Mouse (Mus musculus): ENCODE measurements around the gene Acsbg2. TPM values are rescaled to one million over a fixed set of nuclear protein-coding genes. Genes with fewer than 3 reads are reported as not detected.

Acsbg2 gene
- polyA plus RNA-seq, 1 experiment = not detected

DNA sequence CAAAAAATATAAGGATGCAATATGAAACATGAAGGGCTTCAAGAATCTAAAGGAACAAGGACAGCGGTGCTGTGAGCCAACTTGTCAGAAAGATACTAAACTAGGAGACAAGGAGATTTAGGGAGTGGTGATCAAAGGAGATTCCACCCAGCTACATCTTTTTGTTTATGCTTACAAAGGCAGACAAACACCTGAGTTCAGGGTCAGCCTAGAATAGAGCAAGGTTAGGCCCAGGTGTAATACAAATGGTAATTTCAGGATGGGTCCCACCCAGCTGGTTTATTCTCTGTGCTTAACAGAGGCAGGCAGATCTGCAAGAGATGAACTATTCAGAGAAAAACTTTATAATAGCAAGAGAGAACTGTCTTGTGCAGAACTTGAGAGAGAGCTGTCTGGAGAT, 40.9 kb downstream of the Acsbg2 start:
- no peak overlapping the region for H3K4me3 ChIP-seq (replicated peaks)
- TF ChIP-seq GATA1 (IDR thresholded peaks at IDR 0.05; ENCODE audit: low read length) (no peak), TAL1 (IDR thresholded peaks at IDR 0.05; ENCODE audit: low read length) (no peak)
- H3K27me3 ChIP-seq (ENCODE audit: control insufficient read depth) = peaks cover 14% of the 10 kb centered on the region
- peaks cover 10% of the 10 kb centered on the region for H3K36me3 ChIP-seq (ENCODE audit: control insufficient read depth)
- H3K9me3 ChIP-seq (ENCODE audit: control insufficient read depth, low read length) = no peaks in the 10 kb centered on the region
- peaks cover 41% of the 10 kb centered on the region for H3K4me1 ChIP-seq (ENCODE audit: control insufficient read depth)

GRCm38 (mm10) chr17:56832918-56833317, 41.3 kb downstream of the Acsbg2 start:
- Histone ChIP-seq H3K27me3 (ENCODE audit: control insufficient read depth) (peaks cover 9% of the 10 kb centered on the region), H3K4me3 (replicated peaks) (no peak overlapping the region), H3K9me3 (ENCODE audit: control insufficient read depth, low read length) (no peaks in the 10 kb centered on the region), H3K36me3 (ENCODE audit: control insufficient read depth) (peaks cover 14% of the 10 kb centered on the region), H3K4me1 (ENCODE audit: control insufficient read depth) (peaks cover 46% of the 10 kb centered on the region)
- TF ChIP-seq GATA1 (IDR thresholded peaks at IDR 0.05; ENCODE audit: low read length) (no peak), TAL1 (IDR thresholded peaks at IDR 0.05; ENCODE audit: low read length) (no peak)

GRCm38 (mm10) chr17:56831111-56831816, 43.0 kb downstream of the Acsbg2 start:
- Histone ChIP-seq H3K4me3 (replicated peaks) (peak overlapping the region; percentile 93), H3K9me3 (ENCODE audit: control insufficient read depth, low read length) (no peaks in the 10 kb centered on the region), H3K4me1 (ENCODE audit: control insufficient read depth) (peaks cover 57% of the 10 kb centered on the region), H3K36me3 (ENCODE audit: control insufficient read depth) (peaks cover 29% of the 10 kb centered on the region), H3K27me3 (ENCODE audit: control insufficient read depth) (peaks cover 5% of the 10 kb centered on the region; the same call in 1 of the 2 replicates)
- TF ChIP-seq TAL1 (IDR thresholded peaks at IDR 0.05; ENCODE audit: low read length) (no peak), GATA1 (IDR thresholded peaks at IDR 0.05; ENCODE audit: low read length) (no peak)

GRCm38 (mm10) chr17:56830411-56831110, 43.7 kb downstream of the Acsbg2 start, which contains the start of gene Rfx2:
Gene Rfx2 (minus strand): TSS chr17:56831013.
- Histone ChIP-seq H3K4me1 (ENCODE audit: control insufficient read depth) (peaks cover 57% of the 10 kb centered on the region), H3K36me3 (ENCODE audit: control insufficient read depth) (peaks cover 36% of the 10 kb centered on the region), H3K4me3 (replicated peaks) (peak within 1 kb of the TSS; percentile 93), H3K9me3 (ENCODE audit: control insufficient read depth, low read length) (no peaks in the 10 kb centered on the region), H3K27me3 (ENCODE audit: control insufficient read depth) (peaks cover 5% of the 10 kb centered on the region; the same call in 1 of the 2 replicates)
- TF ChIP-seq GATA1 (IDR thresholded peaks at IDR 0.05; ENCODE audit: low read length) = no peak
- no peak for TF ChIP-seq TAL1 (IDR thresholded peaks at IDR 0.05; ENCODE audit: low read length)

- peaks cover 59% of the 10 kb centered on the region for H3K4me1 ChIP-seq (ENCODE audit: control insufficient read depth)
- H3K4me3 ChIP-seq (replicated peaks) = peak overlapping the region; percentile 93
- peaks cover 44% of the 10 kb centered on the region for H3K36me3 ChIP-seq (ENCODE audit: control insufficient read depth)
- H3K9me3 ChIP-seq (ENCODE audit: control insufficient read depth, low read length) = no peaks in the 10 kb centered on the region
- peaks cover 5% of the 10 kb centered on the region; the same call in 1 of the 2 replicates for H3K27me3 ChIP-seq (ENCODE audit: control insufficient read depth)
- no peak for TF ChIP-seq GATA1 (IDR thresholded peaks at IDR 0.05; ENCODE audit: low read length)
- TF ChIP-seq TAL1 (IDR thresholded peaks at IDR 0.05; ENCODE audit: low read length) = no peak
Observed at GRCm38 (mm10) chr17:56829795-56830194, 44.5 kb downstream of the Acsbg2 start.

DNA sequence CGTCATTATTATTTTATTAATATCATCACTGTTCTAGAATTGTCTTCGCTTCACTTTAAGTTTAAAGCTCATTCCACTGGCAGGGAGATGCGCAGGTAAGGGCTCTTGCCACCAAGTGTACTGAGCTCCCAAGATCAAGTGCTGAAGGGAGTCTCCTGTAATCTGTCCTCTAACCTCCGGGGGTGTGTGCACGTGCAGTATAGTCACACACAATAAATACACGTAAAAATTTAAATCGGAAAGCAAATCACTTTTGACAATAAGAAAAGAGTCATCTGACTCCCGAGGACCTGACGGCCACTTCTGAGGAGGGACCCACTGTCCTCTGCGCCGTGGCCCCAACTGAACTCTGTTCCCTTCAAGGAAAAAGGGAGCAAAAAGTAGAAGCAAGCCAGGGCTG, 45.1 kb downstream of the Acsbg2 start:
- peaks cover 64% of the 10 kb centered on the region for H3K4me1 ChIP-seq (ENCODE audit: control insufficient read depth)
- peak overlapping the region; percentile 93 for H3K4me3 ChIP-seq (replicated peaks)
- no peaks in the 10 kb centered on the region for H3K9me3 ChIP-seq (ENCODE audit: control insufficient read depth, low read length)
- TF ChIP-seq GATA1 (IDR thresholded peaks at IDR 0.05; ENCODE audit: low read length) = no peak
- no peak for TF ChIP-seq TAL1 (IDR thresholded peaks at IDR 0.05; ENCODE audit: low read length)
- H3K27me3 ChIP-seq (ENCODE audit: control insufficient read depth) = peaks cover 5% of the 10 kb centered on the region; the same call in 1 of the 2 replicates
- peaks cover 50% of the 10 kb centered on the region for H3K36me3 ChIP-seq (ENCODE audit: control insufficient read depth)

GRCm38 (mm10) chr17:56826718-56827117, 47.5 kb downstream of the Acsbg2 start:
- Histone ChIP-seq H3K4me3 (replicated peaks) (peak overlapping the region; percentile 93), H3K27me3 (ENCODE audit: control insufficient read depth) (peaks cover 5% of the 10 kb centered on the region; the same call in 1 of the 2 replicates), H3K36me3 (ENCODE audit: control insufficient read depth) (peaks cover 75% of the 10 kb centered on the region), H3K9me3 (ENCODE audit: control insufficient read depth, low read length) (no peaks in the 10 kb centered on the region), H3K4me1 (ENCODE audit: control insufficient read depth) (peaks cover 85% of the 10 kb centered on the region)
- TF ChIP-seq GATA1 (IDR thresholded peaks at IDR 0.05; ENCODE audit: low read length) = peak; percentile 99
- TF ChIP-seq TAL1 (IDR thresholded peaks at IDR 0.05; ENCODE audit: low read length) = peak; percentile 92

- Histone ChIP-seq H3K36me3 (ENCODE audit: control insufficient read depth) (peaks cover 92% of the 10 kb centered on the region), H3K4me1 (ENCODE audit: control insufficient read depth) (peaks cover 93% of the 10 kb centered on the region), H3K27me3 (ENCODE audit: control insufficient read depth) (no peaks in the 10 kb centered on the region), H3K9me3 (ENCODE audit: control insufficient read depth, low read length) (no peaks in the 10 kb centered on the region), H3K4me3 (replicated peaks) (no peak overlapping the region)
- TF ChIP-seq TAL1 (IDR thresholded peaks at IDR 0.05; ENCODE audit: low read length) = no peak
- no peak for TF ChIP-seq GATA1 (IDR thresholded peaks at IDR 0.05; ENCODE audit: low read length)
Observed at GRCm38 (mm10) chr17:56823352-56823751, 50.9 kb downstream of the Acsbg2 start.

- Histone ChIP-seq H3K4me3 (replicated peaks) (no peak overlapping the region), H3K9me3 (ENCODE audit: control insufficient read depth, low read length) (no peaks in the 10 kb centered on the region), H3K27me3 (ENCODE audit: control insufficient read depth) (no peaks in the 10 kb centered on the region), H3K4me1 (ENCODE audit: control insufficient read depth) (peaks cover 93% of the 10 kb centered on the region), H3K36me3 (ENCODE audit: control insufficient read depth) (peaks cover 92% of the 10 kb centered on the region)
- TF ChIP-seq TAL1 (IDR thresholded peaks at IDR 0.05; ENCODE audit: low read length) = no peak
Observed at GRCm38 (mm10) chr17:56822380-56822779, 51.9 kb downstream of the Acsbg2 start.
